Mouse (Mus musculus) lung, adult 18-20 months (tissue): ENCODE results near the gene A030014E15Rik.
"Not testable (repeated sequence)": the region's sequence is repeated elsewhere in the genome, so short reads cannot be mapped to it uniquely, and the experiment has no call there.

Experiments used
- DNase-seq, 2 experiments: peaks; one replicate each; pipeline ENCODE4 v3.0.0; 2022; ENCODE audit warnings: mixed read lengths in 2 of 2

The A030014E15Rik gene

DNA sequence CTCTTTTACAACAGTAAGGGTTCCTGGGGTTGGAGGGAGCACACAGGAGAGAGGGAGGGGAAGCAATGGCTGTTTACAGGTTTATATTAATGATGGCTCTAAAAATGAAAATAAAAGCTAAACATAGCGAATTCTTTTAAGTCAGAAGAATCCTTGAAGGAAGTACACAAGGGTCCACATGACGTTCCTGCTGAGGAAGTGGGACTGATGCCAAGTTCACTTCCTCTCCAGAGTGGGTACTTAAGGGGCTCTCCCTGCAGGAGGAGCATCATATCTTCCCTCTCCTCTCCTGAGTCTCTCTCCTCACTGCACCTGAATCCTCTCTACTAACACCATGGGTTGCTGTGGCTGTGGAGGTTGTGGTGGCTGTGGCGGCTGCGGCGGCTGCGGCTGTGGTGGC, at the start of gene A030014E15Rik:
Gene A030014E15Rik (plus strand): TSS at position 268 of the 400 bp plus-strand sequence.
- peak in 1 of 2 experiments; percentile 28 for DNase-seq

- no peak for DNase-seq
These were observed 45.5 kb upstream of the A030014E15Rik start for GRCm38 (mm10) chr1:82879172-82879571.

DNA sequence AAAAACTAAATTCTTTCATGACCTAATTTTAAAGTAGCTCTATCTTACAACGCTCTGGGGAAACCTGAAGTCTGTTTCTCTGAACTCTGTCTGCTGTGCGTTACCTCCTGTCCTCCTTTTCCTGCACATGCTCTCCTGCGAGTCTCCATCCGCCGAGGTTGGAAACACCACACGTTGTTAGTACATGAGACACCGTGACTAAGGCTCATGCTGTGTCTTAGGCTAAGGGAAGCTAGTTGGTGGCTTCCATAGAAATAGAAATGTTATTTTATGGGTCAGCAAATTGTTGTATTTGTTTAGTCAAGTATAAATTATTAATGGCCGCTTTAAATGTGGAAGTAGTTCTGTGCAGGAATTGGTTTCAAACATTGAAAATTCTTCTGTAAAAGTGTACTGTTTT, 44.5 kb upstream of the A030014E15Rik start:
- no peak for DNase-seq

DNA sequence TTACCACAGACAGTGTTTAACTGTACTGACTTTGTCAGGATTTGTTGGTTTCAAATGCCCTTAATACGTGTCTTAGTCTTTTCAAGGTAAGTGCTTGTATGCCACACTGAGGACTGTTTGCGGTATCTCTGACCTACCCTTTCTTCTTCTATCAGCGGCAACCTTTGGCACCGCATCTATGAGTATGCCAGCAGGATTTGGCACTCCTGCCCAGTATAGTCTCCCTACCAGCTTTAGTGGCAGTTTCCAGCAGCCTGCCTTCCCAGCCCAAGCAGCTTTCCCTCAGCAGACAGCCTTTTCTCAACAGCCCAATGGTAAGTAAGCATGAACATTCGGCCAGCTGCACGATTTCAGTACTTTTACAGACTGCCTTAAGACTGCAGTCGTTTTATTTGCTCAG, 31.4 kb upstream of the A030014E15Rik start:
- DNase-seq, result no peak

DNA sequence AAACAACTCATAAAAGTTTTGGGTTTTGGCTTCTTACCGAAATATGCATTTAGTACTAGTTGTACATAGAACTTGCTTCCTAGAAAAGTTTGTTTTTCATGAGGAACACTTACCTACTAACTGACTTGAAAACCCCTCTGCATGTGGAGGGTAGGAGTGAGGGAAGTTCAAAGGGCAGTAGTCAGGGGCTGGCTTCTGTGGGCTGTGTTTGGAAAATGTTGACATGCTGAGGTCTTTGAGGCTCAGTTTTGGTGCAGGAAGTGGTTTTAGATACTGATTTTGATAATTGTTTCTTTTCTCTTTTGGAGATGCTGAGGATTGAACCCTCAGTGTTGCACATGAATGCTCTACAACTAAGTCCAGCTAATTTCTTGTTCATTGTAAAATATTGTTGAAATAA, 24.1 kb upstream of the A030014E15Rik start:
- no peak for DNase-seq

GRCm38 (mm10) chr1:82901201-82901600, 23.5 kb upstream of the A030014E15Rik start:
- no peak for DNase-seq

- DNase-seq, result no peak
These were observed 18.8 kb upstream of the A030014E15Rik start for GRCm38 (mm10) chr1:82905886-82906285.

DNA sequence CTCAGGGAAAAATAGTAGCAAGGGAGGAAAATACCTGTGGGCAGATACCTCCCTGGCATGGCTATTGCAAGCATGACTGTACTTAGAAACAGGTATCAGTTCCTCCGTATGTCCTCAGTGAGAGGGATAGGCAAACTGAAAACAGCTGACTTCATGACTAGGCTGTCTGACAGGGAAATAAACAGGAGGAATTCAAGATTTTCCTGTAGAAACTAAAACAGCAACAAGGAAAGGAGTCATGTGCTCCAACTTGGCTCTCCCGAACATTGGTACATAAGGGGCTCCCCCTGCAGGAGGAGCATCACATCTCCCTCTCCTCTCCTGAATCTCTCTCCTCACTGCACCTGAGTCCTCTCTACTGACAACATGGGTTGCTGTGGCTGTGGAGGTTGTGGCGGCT, 11.7 kb upstream of the A030014E15Rik start, which contains the start of gene A030005L19Rik:
Gene A030005L19Rik (plus strand): TSS at position 301 of the 400 bp plus-strand sequence.
- DNase-seq, result peak in 1 of 2 experiments; percentile 12

- DNase-seq, result not testable (repeated sequence)
These were observed 11.3 kb upstream of the A030014E15Rik start for GRCm38 (mm10) chr1:82913434-82913833.

DNA sequence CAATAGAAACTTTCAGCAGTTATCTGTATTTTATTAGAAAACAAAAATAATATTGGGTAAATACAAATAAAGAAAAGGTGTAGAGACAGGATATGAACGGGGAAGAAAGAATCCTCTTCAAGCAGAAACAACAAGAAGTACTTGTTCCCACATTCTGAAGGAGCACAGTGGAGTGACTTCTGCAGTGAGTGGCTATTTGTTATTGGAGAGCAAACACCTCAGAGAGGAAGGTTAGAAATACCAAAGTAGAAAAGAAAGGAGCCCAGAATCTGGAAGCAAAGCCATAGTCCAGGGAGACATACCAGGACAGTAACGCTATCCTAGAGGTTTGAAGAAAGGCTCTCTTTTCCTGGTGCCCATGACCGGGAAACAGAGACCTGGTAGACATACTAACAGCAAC, 5.8 kb downstream of the A030014E15Rik start:
- peak in 1 of 2 experiments; percentile 44 for DNase-seq

GRCm38 (mm10) chr1:82931326-82931725, 6.6 kb downstream of the A030014E15Rik start, which contains the start of gene Gm6217:
Gene Gm6217 (minus strand): TSS chr1:82931399.
- not testable (repeated sequence) for DNase-seq

DNA sequence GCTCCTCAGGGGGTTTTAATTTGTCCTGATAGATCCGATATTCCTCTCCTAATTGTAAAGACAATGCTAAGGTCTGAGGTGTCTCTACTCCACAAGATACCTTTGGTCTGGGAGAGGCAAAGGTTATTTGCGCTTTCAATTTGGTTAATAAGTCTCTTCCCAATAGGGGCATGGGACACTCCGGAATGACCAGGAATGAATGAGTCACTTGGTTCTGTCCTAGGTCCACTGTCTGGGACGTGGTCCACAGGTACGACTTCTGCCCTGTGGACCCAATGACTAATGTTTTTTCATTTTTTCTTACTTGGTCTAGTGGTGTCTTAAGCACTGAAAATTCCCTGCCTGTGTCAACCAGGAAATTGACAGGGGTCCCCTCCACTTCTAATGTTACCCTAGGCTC, 13.9 kb downstream of the A030014E15Rik start:
- DNase-seq, result no peak

- peak; percentile 28 to 49 for DNase-seq
These were observed 17.8 kb downstream of the A030014E15Rik start for GRCm38 (mm10) chr1:82942505-82942904.

- not testable (repeated sequence) for DNase-seq
These were observed 18.6 kb downstream of the A030014E15Rik start, which contains the start of gene A030003K21Rik for GRCm38 (mm10) chr1:82943295-82943694. Gene A030003K21Rik (minus strand): TSS chr1:82943388.

GRCm38 (mm10) chr1:82946029-82946428, 21.3 kb downstream of the A030014E15Rik start:
- peak in 1 of 2 experiments; percentile 25 for DNase-seq

- no peak for DNase-seq
These were observed 23.9 kb downstream of the A030014E15Rik start for GRCm38 (mm10) chr1:82948601-82949000.

DNA sequence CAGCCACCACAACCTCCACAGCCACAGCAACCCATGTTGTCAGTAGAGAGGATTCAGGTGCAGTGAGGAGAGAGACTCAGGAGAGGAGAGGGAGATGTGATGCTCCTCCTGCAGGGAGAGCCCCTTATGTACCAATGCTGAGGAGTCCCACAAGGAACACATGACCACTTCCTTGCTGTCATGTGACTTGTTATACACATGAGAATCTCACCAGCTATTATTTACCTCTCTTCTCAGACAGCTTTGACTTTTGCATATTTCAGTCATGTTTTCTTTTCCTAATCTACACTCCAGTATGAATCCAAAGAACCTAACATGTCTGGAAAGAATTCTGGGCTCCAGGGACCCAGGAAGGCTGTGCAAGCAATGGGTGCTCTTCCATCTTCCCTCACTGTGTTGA, 31.2 kb downstream of the A030014E15Rik start, which contains the start of gene Gm7544:
Gene Gm7544 (minus strand): TSS at position 101 of the 400 bp plus-strand sequence.
- DNase-seq, result not testable (repeated sequence)

GRCm38 (mm10) chr1:82959870-82960385, 35.2 kb downstream of the A030014E15Rik start, which contains the start of gene Gm47955:
Gene Gm47955 (plus strand): TSS chr1:82960286.
- no peak for DNase-seq

DNA sequence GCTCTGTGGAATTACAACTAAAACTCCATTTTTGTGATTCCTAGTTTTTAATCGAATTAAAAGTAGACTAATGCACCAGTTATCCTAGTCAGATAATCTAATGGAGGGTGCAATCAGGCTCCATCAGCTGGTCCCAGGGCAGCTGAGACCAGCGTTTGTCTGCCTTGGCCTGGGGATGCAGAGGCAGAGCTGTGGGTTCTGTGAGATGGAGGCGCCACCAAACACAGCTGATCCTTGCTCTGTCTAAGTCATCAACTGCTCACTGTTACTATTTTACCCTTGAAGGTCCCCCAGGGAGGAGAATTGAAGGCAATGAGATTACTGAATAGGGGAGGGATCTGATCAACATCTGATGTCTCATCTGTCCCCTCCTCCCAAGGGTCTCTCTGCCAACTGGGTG, 41.7 kb downstream of the A030014E15Rik start:
- DNase-seq, result no peak

DNA sequence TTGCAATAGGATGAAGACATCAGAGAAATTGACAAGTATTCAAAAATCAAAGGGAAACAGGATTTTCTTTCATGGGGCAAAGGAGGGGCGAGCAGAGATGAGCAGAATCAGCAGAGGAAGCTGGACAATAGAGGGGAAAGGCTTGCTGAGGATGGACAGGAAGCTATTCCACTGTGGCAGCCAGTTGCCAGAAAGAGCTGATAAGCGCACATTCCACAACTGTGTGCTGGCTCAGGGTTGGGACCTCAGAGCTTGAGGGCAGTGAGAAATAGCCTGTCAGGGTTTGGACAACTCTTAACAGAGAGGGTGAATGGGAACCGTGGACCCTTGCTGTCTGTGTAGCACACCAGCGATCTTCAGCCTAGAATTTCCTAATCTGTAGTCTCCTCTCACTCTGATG, 47.3 kb downstream of the A030014E15Rik start:
- peak in 1 of 2 experiments; percentile 24 for DNase-seq

DNA sequence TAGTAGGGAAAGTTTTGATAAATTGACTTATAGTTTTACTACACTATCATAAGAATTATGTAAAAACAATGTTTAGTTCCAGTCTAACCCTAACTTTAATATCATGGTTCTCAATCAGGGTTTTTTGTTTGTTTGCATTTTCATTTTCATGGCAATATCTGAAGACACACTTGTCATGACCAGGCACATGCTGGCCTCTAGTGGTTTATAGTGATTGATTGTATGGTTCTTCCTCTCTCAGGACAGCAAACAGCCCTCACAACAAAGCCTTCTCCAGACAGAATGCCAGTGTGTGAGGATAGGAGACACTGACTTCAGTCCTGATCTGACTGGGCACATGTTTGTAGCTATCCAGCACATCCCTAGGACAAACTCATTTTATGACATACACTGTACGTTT, 48.5 kb downstream of the A030014E15Rik start:
- DNase-seq, result no peak

DNA sequence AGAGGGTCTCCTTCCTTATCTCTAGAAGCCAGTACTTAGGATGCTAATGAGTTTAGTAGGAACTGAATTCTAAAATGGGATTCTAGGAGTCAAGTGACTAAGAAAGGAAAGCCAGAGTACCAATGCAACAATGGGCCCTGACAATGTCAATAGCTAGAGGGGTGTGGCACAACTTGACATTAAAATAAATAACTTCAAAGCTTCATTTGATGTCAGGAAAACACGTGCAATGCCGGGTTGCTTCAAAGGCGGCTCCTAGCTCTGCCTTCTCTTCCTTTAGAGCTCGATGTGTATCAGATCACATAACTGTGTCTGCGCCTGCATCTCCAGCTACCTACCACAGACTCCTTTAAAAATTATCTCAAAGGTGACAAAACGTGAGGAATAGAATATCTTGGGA, 49.2 kb downstream of the A030014E15Rik start:
- peak; percentile 11 to 39 for DNase-seq

DNA sequence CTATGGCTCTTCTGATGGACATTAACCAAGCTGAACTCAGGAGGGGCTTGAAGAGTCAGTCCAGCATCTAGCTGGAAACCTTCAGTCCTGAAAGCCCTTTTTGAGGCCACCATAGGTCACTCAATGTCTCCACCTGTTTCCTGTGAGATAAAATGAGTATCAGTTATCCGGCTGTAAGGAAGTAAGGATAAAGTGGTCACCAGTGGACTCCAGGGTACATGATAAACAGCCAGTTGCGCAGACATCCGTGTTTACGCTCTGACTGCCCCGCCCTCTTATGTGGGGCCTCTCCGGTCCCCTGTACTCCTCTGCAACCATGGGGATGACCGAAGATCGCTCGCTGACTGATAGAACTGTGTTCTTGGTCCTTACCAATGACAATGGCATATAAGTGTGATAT, 49.6 kb downstream of the A030014E15Rik start:
- DNase-seq, result peak; percentile 40 to 61
